Mouse (Mus musculus): ENCODE results near the gene Aplnr.

The Aplnr gene

GRCm38 (mm10) chr2:85187582-85188151, 51.6 kb downstream of the Aplnr start:
- no peak for DNase-seq (ENCODE audit: low spot score in 2 of 2)

All from urinary bladder, adult 18-20 months (tissue).